Mouse (Mus musculus) liver, postnatal 0 days (tissue): ENCODE measurements around the gene Mecom.

Source experiments
- CTCF ChIP-seq: sonication (generic); IDR thresholded peaks from 2 replicates; pipeline ENCODE4 v1.5.1; 2016; ENCODE audit warnings: antibody characterized with exemption, low read depth
- EP300 ChIP-seq: IDR thresholded peaks from 2 replicates; pipeline ENCODE4 v1.6.1; 2016; ENCODE audit warnings: antibody characterized with exemption, low read depth, mild to moderate bottlenecking

- TF ChIP-seq CTCF (no peak), EP300 (no peak)
These were observed 504.3 kb downstream of the Mecom start for GRCm38 (mm10) chr3:30043525-30043924.
